Mouse (Mus musculus): Measurements from ENCODE around the gene Sucla2. TPM values are rescaled to one million over a fixed set of nuclear protein-coding genes. Genes with fewer than 3 reads are reported as not detected.
A peak's percentile ranks its signal among the peaks of the same experiment; 100 is the strongest.

The Sucla2 gene
- 100 to 1,000 TPM; 146 to 162 (median 151) TPM for total RNA-seq (2022)

DNA sequence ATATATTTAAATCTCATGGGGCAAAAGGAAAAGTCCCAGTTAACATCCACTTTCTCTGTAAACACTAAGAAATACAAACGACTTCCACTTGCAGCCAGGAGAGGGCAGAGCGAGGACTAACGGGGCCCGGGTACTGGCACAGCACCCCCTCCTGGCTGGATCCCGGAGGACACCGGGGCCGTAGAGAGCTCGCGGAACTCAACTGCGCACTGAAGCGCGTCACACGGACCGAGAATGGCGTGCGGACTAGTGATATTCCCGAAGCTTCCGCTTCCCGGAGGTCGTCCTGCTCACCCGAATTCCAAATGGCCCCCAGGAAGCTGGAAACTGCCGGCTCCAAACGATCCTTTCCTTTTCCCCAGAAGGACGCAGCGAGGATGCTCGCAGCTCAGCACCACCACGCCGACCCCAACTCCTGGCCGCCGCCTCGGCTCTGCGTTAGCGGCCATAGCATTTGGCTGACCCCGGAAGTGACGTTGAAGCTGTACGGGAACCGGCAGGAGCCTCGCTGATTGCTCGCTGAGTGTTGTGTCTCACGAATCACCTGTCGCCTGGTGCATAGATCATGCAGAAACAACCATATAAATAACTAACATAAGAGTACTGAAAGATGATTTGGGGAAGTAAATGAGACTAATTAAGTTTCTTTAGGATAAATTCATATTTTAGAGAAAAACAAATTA lies at the start of gene Sucla2:
TSS of gene Sucla2 (plus strand) at position 554 of the 683 bp plus-strand sequence.
- peak; percentile 93 to 95 for DNase-seq (ENCODE audit: low spot score in 2 of 2)

GRCm38 (mm10) chr14:73475506-73475905 lies 49.6 kb upstream of the Sucla2 start:
- DNase-seq (ENCODE audit: low spot score in 2 of 2): no peak

DNA sequence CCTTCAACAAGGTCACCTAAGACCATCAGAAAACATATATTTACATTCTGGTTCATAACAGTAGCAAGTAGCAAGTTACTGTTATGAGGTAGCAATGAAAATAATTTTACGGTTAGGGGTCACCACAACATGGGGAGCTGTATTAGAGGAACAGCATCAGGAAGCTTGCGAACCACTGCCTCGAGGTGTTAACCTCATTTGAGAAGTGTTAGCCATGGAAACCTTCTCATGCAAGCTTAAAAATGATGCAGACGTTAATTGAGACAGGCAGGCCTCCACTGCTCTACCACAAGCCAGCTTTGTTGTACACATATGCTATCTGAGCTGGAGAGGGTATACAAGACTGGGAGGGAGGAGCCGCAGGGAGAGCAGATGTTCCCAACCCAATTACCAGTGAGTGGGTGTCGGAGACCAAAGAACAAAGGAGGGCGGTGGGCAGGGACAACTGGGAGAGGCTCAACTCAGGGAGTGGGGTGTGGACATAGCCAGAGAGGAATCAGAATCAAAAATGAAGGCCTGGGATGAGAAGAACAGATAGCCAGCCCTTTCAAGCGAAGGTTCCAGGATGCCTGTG lies 48.7 kb upstream of the Sucla2 start:
- no peak for DNase-seq (ENCODE audit: low spot score in 2 of 2)

DNA sequence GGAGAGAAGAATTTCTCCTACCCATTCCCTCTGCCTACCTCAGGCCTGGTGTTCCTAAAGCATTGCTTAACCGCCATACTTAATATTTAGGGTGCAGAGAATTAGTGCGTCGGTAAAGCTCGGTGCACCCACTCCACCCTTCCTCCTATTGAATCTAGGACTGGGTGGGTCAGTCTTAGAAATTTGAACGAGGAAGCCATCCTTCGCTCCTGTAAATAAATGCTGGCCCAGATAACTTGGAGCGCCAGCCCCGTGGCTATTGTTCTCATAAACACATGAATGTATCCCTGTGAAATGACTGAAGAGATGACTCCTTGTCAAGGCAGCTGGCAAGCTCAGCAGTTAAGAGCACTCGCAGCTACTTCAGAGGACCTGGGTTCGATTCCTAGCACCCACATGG lies 48.0 kb upstream of the Sucla2 start:
- no peak for DNase-seq (ENCODE audit: low spot score in 2 of 2)

DNA sequence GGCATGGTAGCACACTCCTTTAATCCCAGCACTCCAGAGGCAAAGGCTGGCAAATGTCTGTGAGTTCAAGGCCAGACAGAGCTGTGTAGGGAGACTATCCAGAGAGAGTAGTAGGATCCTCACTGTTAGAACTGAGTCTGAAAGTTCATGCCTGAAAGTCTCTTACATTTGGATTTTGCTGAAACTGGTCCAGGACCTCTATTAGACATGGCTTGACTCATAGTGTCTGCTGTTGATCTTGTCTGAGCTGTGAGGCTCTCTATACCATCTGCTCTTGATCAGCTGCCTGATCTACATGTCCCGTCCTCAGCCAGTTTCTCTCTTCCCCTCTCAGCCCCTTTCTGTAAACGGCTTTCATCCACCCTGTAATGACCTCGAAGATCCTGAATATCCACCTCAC lies 46.8 kb upstream of the Sucla2 start:
- DNase-seq (ENCODE audit: low spot score in 2 of 2): no peak

DNA sequence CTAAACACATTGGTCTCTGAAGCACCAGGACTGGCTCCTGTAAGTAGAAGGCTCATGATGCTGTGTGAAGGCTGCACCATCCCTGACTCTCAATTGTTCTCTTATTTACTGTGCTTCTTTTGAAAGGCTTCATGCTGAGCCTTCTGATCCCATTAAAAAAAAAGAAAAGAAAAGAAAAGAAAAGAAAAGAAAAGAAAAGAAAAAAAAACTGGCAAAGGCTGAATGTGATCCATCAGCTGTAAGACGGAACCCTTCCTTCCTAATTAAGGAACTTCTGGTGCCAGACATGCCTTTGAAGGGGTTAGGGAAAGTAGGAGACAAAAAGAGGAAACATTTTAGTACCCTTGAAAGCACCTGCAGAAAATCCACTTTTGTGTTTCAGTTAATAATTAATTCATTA lies 45.3 kb upstream of the Sucla2 start:
- no peak for DNase-seq (ENCODE audit: low spot score in 2 of 2)

GRCm38 (mm10) chr14:73483516-73484229 lies 41.4 kb upstream of the Sucla2 start:
- DNase-seq (ENCODE audit: low spot score in 2 of 2): no peak

- no peak for DNase-seq (ENCODE audit: low spot score in 2 of 2)
Observed at GRCm38 (mm10) chr14:73484366-73485110, 40.6 kb upstream of the Sucla2 start.

DNA sequence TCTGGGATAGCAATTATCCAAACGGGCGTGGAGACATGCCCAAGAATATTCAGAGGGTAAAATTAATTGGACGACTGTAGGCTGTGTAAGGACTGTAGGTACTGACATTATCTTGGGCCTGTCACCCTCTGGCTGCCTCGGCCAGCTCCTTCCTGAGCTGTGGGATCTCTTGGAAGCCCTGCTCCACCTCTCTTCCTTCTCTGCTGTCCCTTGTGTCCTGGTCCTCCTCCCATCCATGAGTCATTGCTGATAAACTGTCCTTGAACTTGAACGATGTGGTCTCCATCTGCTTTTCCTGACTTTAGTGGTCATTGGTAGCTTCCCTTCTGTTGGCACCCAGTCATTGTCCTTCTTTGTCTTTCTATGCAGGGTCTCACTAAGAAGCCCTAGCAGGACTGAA lies 38.5 kb upstream of the Sucla2 start:
- no peak for DNase-seq (ENCODE audit: low spot score in 2 of 2)

- no peak for DNase-seq (ENCODE audit: low spot score in 2 of 2)
Observed at GRCm38 (mm10) chr14:73493356-73493755, 31.8 kb upstream of the Sucla2 start.

DNA sequence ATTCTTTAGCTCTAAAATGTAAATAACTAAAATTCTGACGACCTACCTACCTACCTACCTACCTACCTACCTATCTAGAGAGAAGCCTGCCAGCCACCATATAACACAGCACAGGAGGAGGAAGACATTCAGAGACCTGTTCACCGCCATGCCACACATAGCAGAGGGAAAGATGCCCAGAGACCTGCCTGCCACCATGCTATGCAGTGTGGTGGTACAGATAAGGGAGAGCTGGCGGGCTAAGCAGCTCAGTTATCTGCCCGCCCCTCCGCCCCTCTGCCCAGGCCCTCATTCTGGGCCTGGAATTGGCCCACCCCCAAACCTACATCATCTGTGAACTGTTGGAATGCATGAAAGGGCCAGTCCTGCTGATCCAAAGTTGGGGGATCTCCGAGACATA lies 31.0 kb upstream of the Sucla2 start:
- DNase-seq (ENCODE audit: low spot score in 2 of 2): no peak

- no peak for DNase-seq (ENCODE audit: low spot score in 2 of 2)
Observed at GRCm38 (mm10) chr14:73495753-73496152, 29.4 kb upstream of the Sucla2 start.

DNA sequence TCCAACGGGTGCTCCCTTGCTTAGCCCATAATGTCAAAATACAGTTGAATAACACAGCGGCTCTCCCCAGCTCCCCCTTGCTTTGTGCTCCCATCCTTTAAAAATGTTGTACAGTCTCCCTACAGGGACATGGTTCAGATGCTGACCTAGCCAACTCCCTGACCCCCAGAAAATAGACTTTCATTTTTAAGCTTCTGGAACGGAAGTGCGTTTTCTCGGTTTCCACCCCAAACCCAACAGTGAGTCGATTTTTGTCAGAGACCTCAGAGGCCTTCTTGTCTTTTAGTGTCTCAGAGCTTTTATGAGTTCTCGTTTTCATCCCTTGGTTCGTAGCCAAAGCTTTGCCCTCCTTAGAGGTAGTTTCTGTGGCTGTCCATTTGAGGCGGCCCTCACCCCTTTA lies 23.8 kb upstream of the Sucla2 start:
- no peak for DNase-seq (ENCODE audit: low spot score in 2 of 2)

GRCm38 (mm10) chr14:73501721-73502120 lies 23.4 kb upstream of the Sucla2 start:
- no peak for DNase-seq (ENCODE audit: low spot score in 2 of 2)

GRCm38 (mm10) chr14:73502591-73503184 lies 22.4 kb upstream of the Sucla2 start:
- peak in 1 of 2 experiments; percentile 28 for DNase-seq (ENCODE audit: low spot score in 2 of 2)

DNA sequence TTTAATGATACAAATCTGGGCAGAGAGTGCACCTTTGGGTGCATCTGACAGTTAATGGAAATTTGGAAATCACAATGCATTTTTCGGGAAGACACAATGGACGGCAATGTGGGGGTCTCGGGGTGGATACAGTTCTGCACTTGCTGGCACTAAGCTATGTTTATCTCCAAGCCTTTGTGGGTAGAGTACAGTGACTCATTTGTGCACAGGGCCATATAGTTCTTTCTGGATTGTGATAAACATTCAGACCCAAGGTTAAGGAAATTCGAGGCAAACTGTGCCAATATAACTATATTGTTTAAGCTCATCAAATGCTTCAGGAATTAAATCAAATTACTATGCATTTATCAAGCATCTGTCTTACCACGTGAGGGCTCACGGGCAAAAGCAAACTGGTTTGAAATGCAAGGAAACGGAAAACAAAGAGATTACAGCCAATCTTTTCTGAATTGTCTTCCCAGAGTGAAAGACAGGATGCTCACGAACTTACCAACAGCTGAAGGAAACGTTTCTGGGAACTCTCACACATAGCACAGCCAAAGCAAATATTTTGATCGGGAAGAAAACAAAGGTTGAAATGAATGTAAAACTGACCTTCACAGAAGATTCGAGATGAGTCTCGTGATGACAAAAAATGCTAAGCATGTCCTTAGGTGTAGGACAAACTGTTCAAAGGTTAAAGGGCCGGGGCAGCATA lies 21.7 kb upstream of the Sucla2 start:
- DNase-seq (ENCODE audit: low spot score in 2 of 2): no peak

DNA sequence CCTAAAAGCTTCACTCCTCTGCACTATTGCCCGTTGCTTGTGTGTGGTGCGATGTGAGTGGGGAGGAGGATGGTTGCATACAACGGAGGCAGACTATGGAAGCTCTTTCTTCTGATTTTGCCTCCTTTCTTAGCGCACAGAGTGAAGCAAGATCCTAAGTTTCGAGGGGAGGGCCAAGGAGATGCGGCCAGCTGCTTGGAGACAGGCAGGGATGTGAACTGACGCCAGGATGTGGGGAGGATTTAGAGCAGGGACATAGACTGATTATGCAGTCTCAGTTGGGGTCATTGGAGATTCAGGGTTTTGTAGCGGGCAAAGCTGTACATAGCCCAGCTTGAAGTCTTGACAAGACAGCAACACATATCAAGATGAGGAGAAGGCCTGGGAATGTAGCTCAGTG lies 18.8 kb upstream of the Sucla2 start:
- no peak for DNase-seq (ENCODE audit: low spot score in 2 of 2)

- DNase-seq (ENCODE audit: low spot score in 2 of 2): no peak
Observed at GRCm38 (mm10) chr14:73507200-73507599, 17.9 kb upstream of the Sucla2 start.

DNA sequence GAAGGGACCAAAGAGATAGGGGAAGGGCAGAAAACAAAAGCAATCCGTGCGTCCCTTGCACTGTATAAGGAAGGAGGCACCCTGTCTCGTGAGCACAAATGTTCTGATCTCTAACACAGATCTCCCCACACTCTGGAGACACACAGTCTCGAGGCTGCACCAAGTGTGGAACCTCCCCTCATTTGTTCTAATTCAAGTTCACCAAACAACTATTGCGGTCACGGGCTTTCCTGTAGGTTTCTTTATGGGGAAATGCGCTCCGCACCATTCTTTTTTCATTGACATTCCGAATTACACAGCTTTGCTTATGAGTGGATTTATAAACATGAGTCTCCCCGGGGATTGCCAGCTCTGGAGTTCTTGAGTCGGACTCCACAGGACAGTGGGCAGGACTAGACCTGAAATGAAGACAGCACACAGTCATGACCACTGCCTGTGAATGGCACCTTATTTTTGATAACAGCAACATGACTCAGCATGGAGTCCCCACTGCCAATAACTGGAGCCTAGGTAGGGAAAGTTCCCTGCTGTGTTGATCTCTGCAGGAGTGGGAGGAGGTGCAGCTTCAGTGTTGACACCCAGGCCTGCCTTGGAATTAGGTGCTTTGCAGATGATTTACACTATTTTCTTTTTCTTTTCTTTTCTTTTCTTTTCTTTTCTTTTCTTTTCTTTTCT lies 17.3 kb upstream of the Sucla2 start:
- DNase-seq (ENCODE audit: low spot score in 2 of 2): no peak

DNA sequence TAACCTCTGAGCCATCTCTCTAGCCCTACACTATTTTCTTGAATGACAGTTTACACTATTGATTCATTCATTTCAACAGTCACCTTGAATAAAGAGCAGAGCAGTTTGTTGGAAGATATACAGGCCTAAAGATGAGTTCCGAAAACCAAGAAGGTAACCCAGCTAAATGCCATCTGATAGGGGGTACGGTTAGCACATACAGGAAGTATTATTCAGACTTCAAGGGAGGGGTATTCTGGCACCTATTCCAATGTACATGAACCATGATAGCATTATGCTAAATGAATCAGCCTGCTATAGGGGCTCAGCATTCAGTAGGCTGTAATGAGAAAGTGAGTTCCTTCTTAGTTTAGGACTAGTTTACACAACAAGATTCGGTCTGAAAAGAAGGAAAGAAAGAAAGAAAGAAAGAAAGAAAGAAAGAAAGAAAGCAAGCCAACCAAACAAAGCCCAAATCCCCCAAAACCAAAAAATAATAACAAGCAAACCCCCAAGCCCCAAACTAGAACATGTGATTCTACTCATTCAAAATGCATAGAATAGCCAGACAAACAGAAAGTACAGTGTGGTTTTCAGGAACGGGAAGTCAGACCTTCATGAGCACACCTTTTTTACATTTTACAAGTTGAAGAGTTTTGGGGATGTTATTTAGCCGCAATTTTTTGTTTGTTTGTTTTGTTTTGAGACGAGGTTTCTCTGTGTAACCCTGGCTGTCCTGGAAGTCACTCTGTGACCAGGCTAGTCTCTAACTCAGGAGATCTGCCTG lies 16.3 kb upstream of the Sucla2 start:
- no peak for DNase-seq (ENCODE audit: low spot score in 2 of 2)

Data from left cerebral cortex, adult 8-10 months (tissue).